Mouse (Mus musculus) small intestine, adult 2 months (tissue): ENCODE measurements at regions not wholly inside any gene's neighbourhood (a gene's known extent, or its start where the extent isn't known, plus 50 kb on each side); places are given as distances from the start of the nearest gene placed in this dataset.

ENCODE experiments used
- CTCF ChIP-seq: fragments of 200-500 bp; IDR thresholded peaks from 2 replicates; pipeline ENCODE4 v1.5.1; 2012; ENCODE audit warnings: low read depth, mild to moderate bottlenecking, control low read depth, inconsistent platforms, low read length, moderate library complexity, mixed read lengths; ENCODE audit not compliant: insufficient replicate concordance, insufficient read length; ENCODE audit errors: extremely low read depth
- POLR2A ChIP-seq: fragments of 200-500 bp; IDR thresholded peaks from 2 replicates; pipeline ENCODE4 v1.6.1; 2012; ENCODE audit warnings: low read depth, mild to moderate bottlenecking, control low read depth, inconsistent platforms, low read length, moderate library complexity

GRCm38 (mm10) chr17:81175877-81176276 lies 111.0 kb upstream of the Thumpd2 start:
- no peak for TF ChIP-seq CTCF
- TF ChIP-seq POLR2A = no peak
